Mouse (Mus musculus) left cerebral cortex, adult 2 months (tissue): Measurements from ENCODE around the gene Spata31d1b. TPM values are rescaled to one million over a fixed set of nuclear protein-coding genes. Genes with fewer than 3 reads are reported as not detected.

Experiments
- DNase-seq, 2 experiments: peaks; one replicate each; pipeline ENCODE4 v3.0.0; 2021 to 2022; ENCODE audit warnings: low spot score in 2 of 2, mixed read lengths in 1 of 2; ENCODE audit errors: extremely low spot score in 1 of 2
- H3K27ac ChIP-seq: fragments of 200-600 bp; 2 replicates; pipeline ENCODE4 v1.8.1; 2022
- H3K4me3 ChIP-seq: fragments of 200-600 bp; 2 replicates; pipeline ENCODE4 v1.8.1; 2022
- CTCF ChIP-seq: fragments of 200-600 bp; IDR thresholded peaks from 2 replicates; pipeline ENCODE4 v1.8.1; 2022; ENCODE audit warnings: antibody characterized with exemption, mild to moderate bottlenecking, moderate library complexity
- intact Hi-C: fragments of 180-260 bp; cut with DNase I; formaldehyde crosslinking; loops from one replicate; pipeline ENCODE4 v1.15.1; 2025
- total RNA-seq, 2 experiments: library from RNA; stranded (reverse); gene quantifications; 2 replicates each; pipeline ENCODE4 v1.2.3; 2021

Spata31d1b gene
- total RNA-seq, 2 experiments from 2014 or later: 0.09 TPM; not detected in 1

- no peak for DNase-seq
- no peak overlapping the region for H3K27ac ChIP-seq
- intact Hi-C loops: loop anchor here (5.0 kb wide), 1 partner anchor 51 kb away; no protein-coding TSS in a partner anchor
These were observed 35.5 kb upstream of the Spata31d1b start for GRCm38 (mm10) chr13:59676316-59677229.

GRCm38 (mm10) chr13:59679306-59679705, 32.8 kb upstream of the Spata31d1b start:
- DNase-seq: no peak
- intact Hi-C loops: loop anchor here (5.0 kb wide), 1 partner anchor 48 kb away; no protein-coding TSS in a partner anchor

More at GRCm38 (mm10) chr13:59676316-59677229, 35.5 kb upstream of the Spata31d1b start:
- no peak overlapping the region for H3K4me3 ChIP-seq
- TF ChIP-seq CTCF: no peak

GRCm38 (mm10) chr13:59679908-59680307, 32.2 kb upstream of the Spata31d1b start:
- no peak overlapping the region for H3K4me3 ChIP-seq
- intact Hi-C loops: loop anchor here (5.0 kb wide), 1 partner anchor 47 kb away; no protein-coding TSS in a partner anchor
- no peak for TF ChIP-seq CTCF
- no peak for DNase-seq
- no peak overlapping the region for H3K27ac ChIP-seq

More at GRCm38 (mm10) chr13:59679306-59679705, 32.8 kb upstream of the Spata31d1b start:
- TF ChIP-seq CTCF: no peak
- Histone ChIP-seq H3K4me3 (no peak overlapping the region), H3K27ac (no peak overlapping the region)

- intact Hi-C loops: no loop called here
- Histone ChIP-seq H3K27ac (no peak overlapping the region), H3K4me3 (no peak overlapping the region)
- TF ChIP-seq CTCF: no peak
- DNase-seq: no peak
These were observed 29.5 kb upstream of the Spata31d1b start for GRCm38 (mm10) chr13:59682629-59683028.

GRCm38 (mm10) chr13:59685236-59685635, 26.8 kb upstream of the Spata31d1b start:
- no peak for TF ChIP-seq CTCF
- no peak overlapping the region for H3K27ac ChIP-seq
- no peak for DNase-seq
- intact Hi-C loops: no loop called here
- H3K4me3 ChIP-seq: no peak overlapping the region

- DNase-seq: no peak
- peak; percentile 46 for TF ChIP-seq CTCF
These were observed 23.7 kb upstream of the Spata31d1b start for GRCm38 (mm10) chr13:59688338-59688770.

GRCm38 (mm10) chr13:59689313-59689712, 22.8 kb upstream of the Spata31d1b start:
- intact Hi-C loops: no loop called here
- DNase-seq: no peak

More at GRCm38 (mm10) chr13:59688338-59688770, 23.7 kb upstream of the Spata31d1b start:
- intact Hi-C loops: no loop called here
- Histone ChIP-seq H3K4me3 (no peak overlapping the region), H3K27ac (no peak overlapping the region)

GRCm38 (mm10) chr13:59689843-59690242, 22.2 kb upstream of the Spata31d1b start:
- DNase-seq: no peak
- TF ChIP-seq CTCF: no peak
- intact Hi-C loops: no loop called here
- Histone ChIP-seq H3K4me3 (no peak overlapping the region), H3K27ac (no peak overlapping the region)

More at GRCm38 (mm10) chr13:59689313-59689712, 22.8 kb upstream of the Spata31d1b start:
- Histone ChIP-seq H3K27ac (no peak overlapping the region), H3K4me3 (no peak overlapping the region)
- TF ChIP-seq CTCF: no peak

GRCm38 (mm10) chr13:59690576-59690975, 21.5 kb upstream of the Spata31d1b start:
- DNase-seq: no peak
- Histone ChIP-seq H3K27ac (no peak overlapping the region), H3K4me3 (no peak overlapping the region)
- intact Hi-C loops: no loop called here
- no peak for TF ChIP-seq CTCF

GRCm38 (mm10) chr13:59691478-59691877, 20.6 kb upstream of the Spata31d1b start:
- intact Hi-C loops: no loop called here
- Histone ChIP-seq H3K4me3 (no peak overlapping the region), H3K27ac (no peak overlapping the region)
- no peak for DNase-seq
- TF ChIP-seq CTCF: no peak

GRCm38 (mm10) chr13:59694008-59694407, 18.1 kb upstream of the Spata31d1b start, which contains the start of gene 4921517D22Rik:
TSS of gene 4921517D22Rik (minus strand) at chr13:59694108.
- Histone ChIP-seq H3K4me3 (no peak within 1 kb of the TSS), H3K27ac (no peak within 1 kb of the TSS)
- no peak for DNase-seq
- intact Hi-C loops: no loop called here
- no peak for TF ChIP-seq CTCF

- intact Hi-C loops: no loop called here
- no peak overlapping the region for H3K27ac ChIP-seq
- no peak for DNase-seq
- H3K4me3 ChIP-seq: no peak overlapping the region
- no peak for TF ChIP-seq CTCF
These were observed 16.3 kb upstream of the Spata31d1b start for GRCm38 (mm10) chr13:59695781-59696180.
